Mouse (Mus musculus) MEL-GATA-1-ER (cell line): ENCODE data around the gene Gigyf2.
"Not testable (repeated sequence)": the region's sequence is repeated elsewhere in the genome, so short reads cannot be mapped to it uniquely, and the experiment has no call there.

Source experiments
- DNase-seq: peaks from one replicate; pipeline ENCODE4 v3.0.0-alpha.2; 2012; ENCODE audit warnings: low read depth; ENCODE audit errors: extremely low read depth

The Gigyf2 gene

DNA sequence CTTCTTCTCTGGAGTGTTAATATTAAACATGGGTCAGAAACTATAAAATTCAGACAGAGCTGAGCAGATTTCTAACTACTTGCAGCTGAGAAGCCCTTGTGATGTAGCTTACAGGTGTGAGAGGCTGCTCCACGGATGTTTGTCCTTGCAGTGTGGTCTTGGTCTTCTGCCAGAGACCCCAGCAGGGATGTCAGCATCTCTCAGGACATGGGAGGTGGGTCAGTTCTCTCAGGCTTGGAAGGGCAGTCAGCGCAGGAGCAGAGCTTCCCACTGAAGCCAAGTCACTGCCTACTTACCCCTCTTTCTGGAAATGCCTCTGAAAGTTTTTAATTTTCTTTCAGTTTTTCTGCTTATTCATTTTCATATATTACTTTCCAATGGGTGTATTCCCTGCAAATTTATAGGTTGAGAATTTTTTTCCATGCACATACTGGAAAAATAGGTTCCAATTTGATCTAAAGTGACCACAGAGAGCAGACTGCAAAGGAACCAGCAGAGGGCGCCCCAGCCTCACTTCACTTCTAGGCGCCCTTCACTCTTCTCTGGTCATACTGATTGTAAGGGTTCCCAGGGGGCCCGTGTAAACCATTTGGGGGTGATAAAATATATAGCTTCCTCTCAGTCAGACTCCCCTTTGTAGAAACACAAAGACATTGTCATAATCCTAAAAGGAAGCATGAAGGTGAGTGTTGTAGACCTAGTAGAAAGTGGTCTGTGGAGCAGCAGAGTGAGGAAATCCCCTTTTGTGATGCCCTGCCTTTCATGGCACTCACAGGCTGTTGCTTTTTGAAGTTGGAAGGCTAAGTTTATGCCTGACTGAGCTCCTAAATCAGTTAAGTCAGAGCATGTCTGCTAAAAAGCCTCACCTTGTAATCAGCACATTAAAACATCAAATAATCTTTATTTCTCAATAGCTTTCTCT lies 120.6 kb downstream of the Gigyf2 start:
- peak; percentile 12 for DNase-seq

DNA sequence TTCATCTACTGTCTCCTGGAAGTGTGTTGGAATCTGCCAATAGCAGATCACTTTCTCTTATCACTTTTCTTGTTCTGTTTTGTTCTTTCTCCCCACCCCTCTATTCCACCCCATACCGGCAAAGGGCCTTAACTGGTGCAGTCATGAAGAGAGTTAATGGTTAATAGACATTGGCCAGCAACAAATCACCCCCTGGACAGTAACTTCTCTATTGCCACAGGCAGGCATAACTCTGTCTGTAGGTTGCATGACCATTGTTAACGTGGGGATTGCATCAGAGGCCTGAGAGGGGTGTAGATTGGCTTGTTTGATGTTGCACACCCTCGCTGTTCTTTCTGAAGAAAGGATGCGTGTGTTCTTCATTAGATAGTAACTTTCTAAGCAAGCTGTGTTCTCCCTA lies 122.6 kb downstream of the Gigyf2 start:
- no peak for DNase-seq

DNA sequence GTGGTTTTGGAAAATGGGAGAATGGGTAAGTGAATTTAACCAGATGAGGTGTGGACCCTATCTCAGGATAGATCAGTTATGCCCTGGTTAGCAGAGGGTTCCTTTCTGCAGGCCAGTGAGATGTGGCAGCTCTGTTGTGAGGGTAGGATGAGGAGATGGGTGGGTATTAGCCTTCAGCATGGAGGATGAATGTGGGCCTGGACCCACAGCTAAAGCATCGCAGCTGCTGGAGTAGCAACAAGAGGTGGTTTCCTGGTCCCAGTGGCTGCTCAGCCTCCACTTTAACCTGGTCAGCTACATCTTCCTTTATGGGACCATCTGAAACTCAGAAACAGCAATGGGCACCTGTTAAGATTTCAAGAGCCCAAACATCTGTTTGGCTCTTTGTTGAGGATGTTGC lies 129.6 kb downstream of the Gigyf2 start:
- no peak for DNase-seq

DNA sequence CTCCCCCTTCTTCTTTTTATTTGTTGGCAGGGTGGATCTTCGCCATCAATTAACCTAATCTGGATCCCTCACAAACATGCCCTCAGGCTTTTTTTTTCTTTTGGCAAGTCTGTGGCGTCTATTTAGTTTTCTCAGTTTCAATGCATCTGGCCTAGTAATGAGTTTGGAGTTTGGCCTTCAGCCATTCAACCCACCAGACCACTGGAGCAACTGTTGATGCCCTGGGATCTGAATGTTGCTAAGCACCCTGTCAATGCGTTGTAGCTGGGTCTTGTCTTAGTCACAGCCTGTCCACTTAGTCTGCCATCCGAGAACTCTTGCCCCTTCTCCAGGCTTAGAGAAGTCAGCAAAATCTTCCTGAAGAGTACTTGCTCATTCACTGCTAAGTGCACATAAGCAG lies 131.2 kb downstream of the Gigyf2 start:
- DNase-seq = no peak

DNA sequence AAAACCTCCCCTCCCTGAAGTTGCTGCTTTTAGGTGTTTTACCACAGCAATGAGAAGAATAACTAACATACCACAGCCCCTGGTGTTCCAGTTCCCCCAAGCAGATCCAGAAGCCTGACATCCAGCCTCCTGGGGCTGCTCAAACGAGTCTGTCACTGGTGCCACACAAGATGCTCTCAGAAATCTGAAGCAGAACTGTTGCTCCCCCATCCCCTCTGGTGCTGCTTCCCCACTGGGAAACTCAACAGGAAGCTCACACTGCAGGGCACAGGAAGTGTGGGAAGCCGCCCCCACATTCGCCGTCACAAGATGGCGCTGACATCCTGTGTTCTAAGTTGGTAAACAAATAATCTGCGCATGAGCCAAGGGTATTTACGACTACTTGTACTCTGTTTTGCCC lies 133.1 kb downstream of the Gigyf2 start:
- DNase-seq = not testable (repeated sequence)

DNA sequence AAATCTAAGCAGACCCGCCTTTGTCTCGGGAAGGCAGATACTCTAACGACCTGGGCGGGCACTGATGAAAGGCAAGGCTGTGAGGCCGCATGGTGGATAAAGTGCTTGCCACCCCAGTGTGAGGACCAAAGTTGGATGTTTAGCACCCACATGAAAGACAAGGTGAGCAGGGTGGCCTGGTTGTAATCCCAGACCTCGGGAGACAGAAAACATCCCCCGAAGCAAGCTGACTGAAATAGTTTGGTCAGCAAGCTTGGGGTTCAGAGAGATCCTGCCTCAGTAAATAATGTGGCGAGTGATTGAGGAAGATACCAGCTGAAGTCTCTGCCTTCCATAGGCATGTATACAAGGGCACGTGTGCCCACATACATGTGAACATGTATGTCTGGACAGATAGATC lies 140.7 kb downstream of the Gigyf2 start:
- DNase-seq = no peak

DNA sequence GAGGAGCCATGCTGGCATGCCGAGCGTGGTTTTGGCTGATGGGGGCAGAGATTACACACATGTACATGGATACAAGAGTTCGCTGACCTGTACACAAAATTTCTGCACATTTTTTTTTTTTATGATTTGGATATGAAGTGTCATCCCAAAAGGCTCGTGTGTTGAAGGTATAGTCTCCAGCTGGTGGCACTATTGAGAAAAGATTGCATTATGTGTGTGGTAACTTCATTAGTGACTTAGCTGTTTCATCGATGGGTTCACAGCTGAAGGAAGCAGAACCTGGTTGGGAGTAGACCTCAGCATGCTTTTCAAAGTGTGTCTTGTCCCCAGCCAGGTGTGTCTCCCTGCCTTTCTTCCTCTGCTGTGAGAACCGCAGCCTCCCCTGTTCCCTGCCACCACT lies 141.5 kb downstream of the Gigyf2 start:
- no peak for DNase-seq

DNA sequence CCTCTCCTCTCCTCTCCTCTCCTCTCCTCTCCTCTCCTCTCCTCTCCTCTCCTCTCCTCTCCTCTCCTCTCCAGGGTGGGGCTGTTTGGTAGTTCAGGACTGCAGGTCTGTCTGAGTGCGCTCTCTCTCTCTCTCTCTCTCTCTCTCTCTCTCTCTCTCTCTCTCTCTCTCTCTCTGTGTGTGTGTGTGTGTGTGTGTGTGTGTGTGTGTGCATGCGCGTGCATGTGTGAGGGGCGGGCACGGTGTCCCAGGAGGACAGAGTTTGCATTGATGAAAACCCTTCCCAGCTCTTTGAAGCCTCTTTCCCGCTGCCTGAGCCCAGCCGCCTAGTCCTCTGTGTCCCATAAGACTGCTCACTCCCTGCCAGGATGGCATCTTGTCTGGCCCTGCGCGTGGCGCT lies 143.2 kb downstream of the Gigyf2 start, which contains the start of gene Snorc:
TSS of gene Snorc (plus strand) at position 301 of the 400 bp plus-strand sequence.
- DNase-seq = not testable (repeated sequence)

DNA sequence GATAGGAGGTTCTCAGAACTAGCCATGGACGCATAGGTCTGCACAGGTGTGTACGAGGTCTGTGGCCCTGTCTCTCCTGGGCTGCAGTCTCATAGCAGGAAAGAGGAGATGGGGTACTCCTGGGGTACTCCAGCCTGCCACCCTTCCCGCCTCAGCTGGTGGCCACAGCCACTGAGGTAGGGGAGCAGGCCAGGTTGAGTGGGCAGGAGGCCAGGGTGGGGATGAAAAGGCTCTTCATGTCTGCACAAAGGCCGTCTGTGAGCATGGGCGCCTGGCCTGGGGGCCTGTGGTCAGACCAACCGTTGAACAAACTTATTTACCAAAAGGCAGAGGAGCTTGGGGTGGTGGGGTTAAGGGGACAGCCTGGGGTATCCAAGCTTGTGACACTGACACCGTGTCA lies 145.1 kb downstream of the Gigyf2 start:
- DNase-seq = no peak

DNA sequence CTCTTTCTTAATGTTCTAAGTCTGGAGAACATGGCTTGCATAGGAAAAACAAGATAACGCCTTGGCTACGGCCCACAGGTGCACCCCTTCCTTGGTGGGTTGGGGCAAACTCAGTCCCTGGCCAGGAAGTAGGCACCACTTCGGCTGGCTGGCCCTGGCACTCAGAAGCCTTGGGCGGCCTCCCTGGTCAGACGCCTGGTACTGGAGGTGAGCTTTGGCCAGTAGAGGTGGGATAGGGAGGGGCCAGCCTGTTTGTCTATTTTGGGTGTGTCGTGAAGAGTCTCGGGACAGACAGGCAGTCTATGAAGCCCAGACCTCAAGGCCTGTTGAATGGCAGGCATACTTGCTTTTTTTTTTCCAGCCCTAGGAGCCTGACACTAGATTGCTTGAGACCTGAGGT lies 145.8 kb downstream of the Gigyf2 start:
- no peak for DNase-seq

DNA sequence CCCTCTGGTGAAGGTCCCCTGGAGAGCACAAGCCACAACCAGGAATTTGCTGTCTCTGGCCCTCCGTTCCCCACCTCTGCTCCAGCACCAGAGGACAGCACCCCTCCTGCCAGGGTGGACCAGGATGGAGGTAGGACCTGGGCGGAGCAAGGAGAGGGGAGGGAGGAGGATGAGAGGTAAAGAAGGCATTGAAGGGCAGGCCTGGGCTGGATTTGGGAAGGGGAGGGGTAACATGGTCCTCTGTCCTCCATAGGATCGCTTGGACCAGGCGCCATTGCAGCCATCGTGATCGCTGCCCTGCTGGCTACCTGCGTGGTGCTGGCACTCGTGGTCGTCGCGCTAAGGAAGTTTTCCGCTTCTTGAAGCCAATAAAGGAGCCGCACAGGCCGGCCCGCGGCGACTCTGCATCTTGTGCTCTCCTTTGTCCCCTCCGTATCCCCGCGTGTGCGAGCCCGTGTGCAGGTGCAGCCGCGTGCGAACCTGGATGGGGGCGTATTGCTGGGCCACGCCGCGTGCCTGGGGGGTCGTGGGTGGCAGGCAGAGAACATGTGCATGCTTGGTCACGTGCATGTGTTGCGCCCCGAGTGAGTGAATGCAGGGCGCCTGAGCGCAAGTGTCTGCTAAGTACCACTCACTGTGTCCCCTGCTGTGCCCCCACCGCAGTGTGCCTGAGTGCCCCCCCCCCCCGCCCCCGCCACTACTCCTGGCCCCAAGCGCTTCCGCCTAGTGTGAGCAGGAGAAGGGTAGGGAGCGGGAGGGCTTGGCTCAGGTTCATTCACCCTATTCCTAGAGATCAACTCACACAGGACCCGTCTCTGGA lies 148.5 kb downstream of the Gigyf2 start:
- no peak for DNase-seq

DNA sequence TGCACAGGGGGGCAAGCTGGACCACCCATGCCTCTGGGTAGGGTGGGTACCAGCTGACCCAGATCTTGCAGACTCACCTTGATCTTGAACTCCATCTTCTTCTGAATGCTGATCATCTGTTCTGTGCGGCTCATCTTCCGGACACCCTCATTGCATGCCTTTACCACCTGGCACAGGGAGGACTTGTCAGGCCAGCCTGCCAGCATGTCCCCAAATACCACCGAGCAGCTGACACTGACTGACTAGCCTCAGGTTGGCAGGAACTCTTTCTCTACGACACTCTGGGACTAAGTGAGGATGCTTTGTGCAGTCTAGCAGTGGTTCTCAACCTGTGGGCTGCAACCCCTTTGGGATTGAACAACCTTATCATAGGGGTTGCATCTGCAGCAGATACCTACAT lies 155.7 kb downstream of the Gigyf2 start:
- DNase-seq = no peak

DNA sequence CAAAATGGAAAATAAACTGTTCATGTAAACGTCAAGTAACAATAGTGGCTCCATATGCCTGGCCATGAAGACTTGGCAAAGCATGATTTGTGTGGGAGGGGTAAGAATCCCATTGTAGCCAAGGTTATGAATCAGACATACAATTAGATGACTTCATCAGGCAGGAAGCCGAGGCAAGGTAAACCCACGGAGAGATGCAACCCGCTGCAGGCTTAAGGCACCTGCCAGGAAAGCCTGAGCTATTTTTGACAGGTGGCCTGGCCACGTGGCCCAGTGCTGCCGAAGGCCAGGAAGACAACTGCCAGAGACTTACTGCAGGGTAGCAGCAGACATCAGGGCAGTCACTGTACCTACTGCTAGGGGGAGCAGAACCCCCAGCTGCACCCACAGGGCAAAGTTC lies 159.6 kb downstream of the Gigyf2 start:
- DNase-seq = no peak

DNA sequence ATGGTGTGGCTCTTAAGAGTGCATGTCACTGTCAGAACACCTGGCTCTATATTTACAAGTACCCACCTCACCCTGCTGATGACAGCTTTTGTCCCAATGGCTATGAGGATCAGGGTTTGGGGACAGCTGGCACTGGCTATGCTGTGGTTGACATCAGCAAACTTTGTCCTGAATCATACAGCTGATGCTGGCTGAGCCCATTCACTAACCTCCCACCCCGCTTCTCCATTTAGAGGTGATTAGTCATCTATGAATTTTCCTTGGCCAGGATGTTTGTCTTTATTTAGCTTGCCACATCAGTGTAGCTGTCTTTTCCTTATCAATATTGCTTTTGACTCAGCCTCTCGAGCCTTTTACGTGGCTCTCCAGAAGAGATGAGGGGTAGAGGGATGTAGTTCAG lies 165.5 kb downstream of the Gigyf2 start:
- DNase-seq = no peak

DNA sequence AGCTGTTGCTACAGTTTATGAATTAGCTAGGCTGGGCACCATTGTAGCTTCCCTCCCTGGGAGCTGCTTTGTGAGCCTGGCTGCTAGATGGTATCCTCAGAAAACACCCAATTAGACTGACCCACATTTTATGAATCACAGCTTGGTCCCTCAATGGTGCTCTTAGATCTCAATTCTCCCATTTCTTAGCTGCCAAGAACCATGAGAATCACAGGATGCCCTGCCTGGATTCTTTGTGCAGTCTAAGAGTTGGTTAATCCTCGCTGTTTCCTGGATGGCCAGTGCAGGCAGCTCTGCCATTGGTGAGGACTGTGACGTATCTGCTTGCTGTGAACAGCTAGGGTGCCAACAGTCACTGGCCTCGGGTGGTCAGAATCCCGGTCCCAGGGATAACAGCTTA lies 166.7 kb downstream of the Gigyf2 start:
- DNase-seq = no peak
